18 mouse cellular contexts compared by ENCODE assay signal in genomic region chr11:8716858-8717257, GRCm38 (mm10). TPM values are rescaled to one million over a fixed set of nuclear protein-coding genes. Genes with fewer than 3 reads are reported as not detected.
DNase-seq lines count a peak whose midpoint lies in the region; ATAC-seq and TF ChIP-seq lines count a peak whose summit lies in the region.
"Had no signal": no experiment of that assay in that cellular context is flagged by ENCODE, and none has a peak within 500 bp of the region (broad histone marks: within the 10 kb centered on the region; RNA-seq: fewer than 3 reads in every experiment).

No protein-coding gene starts in this region.

- no peak for TF ChIP-seq CTCF in intestine, postnatal 0 days (IDR thresholded peaks at IDR 0.05; ENCODE audit: low read depth)
- TF ChIP-seq CTCF in stomach, postnatal 0 days (IDR thresholded peaks at IDR 0.05; ENCODE audit: low read depth) = no peak

- no peak for ATAC-seq in intestine, embryonic 14.5 days (replicated peaks; ENCODE audit: low FRiP score, low TSS enrichment, low read depth)
- no peak for ATAC-seq in intestine, postnatal 0 days
- no peak for ATAC-seq in stomach, embryonic 15.5 days (ENCODE audit: insufficient read depth, low FRiP score, low read depth)
- no peak for ATAC-seq in stomach, postnatal 0 days (ENCODE audit: low FRiP score, low TSS enrichment)
- ATAC-seq: forebrain, embryonic 16.5 days; midbrain, embryonic 15.5 days had no signal

- no peaks in the 10 kb centered on the region for H3K9me3 ChIP-seq in intestine, embryonic 14.5 days (ENCODE audit: control insufficient read depth, low read length)
- H3K9me3 ChIP-seq in intestine, postnatal 0 days (ENCODE audit: control insufficient read depth) = no peaks in the 10 kb centered on the region
- H3K9me3 ChIP-seq in stomach, embryonic 15.5 days = no peaks in the 10 kb centered on the region
- H3K9me3 ChIP-seq in stomach, postnatal 0 days (ENCODE audit: control insufficient read depth, low read length) = no peaks in the 10 kb centered on the region
- H3K9me3 ChIP-seq: embryonic facial prominence, embryonic 10.5 days; liver, embryonic 13.5 days; midbrain, embryonic 15.5 days had no signal

- H3K4me3 ChIP-seq in intestine, embryonic 14.5 days (ENCODE audit: low read depth, low read length) = no peak overlapping the region
- no peak overlapping the region for H3K4me3 ChIP-seq in intestine, postnatal 0 days (ENCODE audit: low read depth, low read length)
- H3K4me3 ChIP-seq in stomach, embryonic 15.5 days (replicated peaks) = no peak overlapping the region
- no peak overlapping the region for H3K4me3 ChIP-seq in stomach, postnatal 0 days (ENCODE audit: low read depth, low read length)
- H3K4me3 ChIP-seq: embryonic facial prominence, embryonic 10.5 days; left cerebral cortex, adult 2 months; liver, embryonic 13.5 days; megakaryocyte, embryonic 14.5 days; midbrain, embryonic 15.5 days had no signal

- DNase-seq in heart, adult 11 months = peak; percentile 74
- no peak for DNase-seq in heart, postnatal 36 days
- DNase-seq in intestine, embryonic 14.5 days (ENCODE audit: low spot score) = peak; percentile 51
- no peak for DNase-seq in stomach, postnatal 0 days (ENCODE audit: low spot score)
- no peak for DNase-seq in ovary, adult 18-20 months (ENCODE audit: low spot score)
- DNase-seq: adrenal gland, adult 8-10 months; B cell, adult 2 months; heart, postnatal 14 days; liver, embryonic 13.5 days; thymus, adult 18-20 months had no signal

- H3K9ac ChIP-seq in intestine, embryonic 14.5 days (ENCODE audit: low read length) = no peak overlapping the region
- no peak overlapping the region for H3K9ac ChIP-seq in intestine, postnatal 0 days (ENCODE audit: low read depth, low read length)
- H3K9ac ChIP-seq in stomach, embryonic 15.5 days = no peak overlapping the region
- no peak overlapping the region for H3K9ac ChIP-seq in stomach, postnatal 0 days (ENCODE audit: low read length)
- H3K9ac ChIP-seq: liver, embryonic 13.5 days; midbrain, embryonic 15.5 days had no signal

- no peak overlapping the region for H3K4me2 ChIP-seq in intestine, embryonic 14.5 days (ENCODE audit: low read length)
- H3K4me2 ChIP-seq in intestine, postnatal 0 days (replicated peaks; ENCODE audit: low read depth) = no peak overlapping the region
- no peak overlapping the region for H3K4me2 ChIP-seq in stomach, embryonic 15.5 days
- H3K4me2 ChIP-seq in stomach, postnatal 0 days (replicated peaks; ENCODE audit: low read depth) = no peak overlapping the region
- H3K4me2 ChIP-seq: liver, embryonic 13.5 days; midbrain, embryonic 15.5 days had no signal

- WGBS in intestine, embryonic 14.5 days = 26% methylated on average over 5 of the region's 5 CpGs
- WGBS in intestine, postnatal 0 days = 54% methylated on average over 5 of the region's 5 CpGs
- WGBS in stomach, embryonic 15.5 days = 51% methylated on average over 5 of the region's 5 CpGs
- 53% methylated on average over 5 of the region's 5 CpGs for WGBS in stomach, postnatal 0 days

- intact Hi-C loops in heart, postnatal 36 days (cut with DNase I) = no loop called here

- peak overlapping the region; percentile 43; the same call in 1 of the 2 replicates for H3K27ac ChIP-seq in intestine, embryonic 14.5 days (ENCODE audit: low read depth)
- no peak overlapping the region for H3K27ac ChIP-seq in intestine, postnatal 0 days (ENCODE audit: low read depth, low read length)
- 0 out of 2 replicates have a peak overlapping the region, but pooled peaks have one; percentile 11 for H3K27ac ChIP-seq in stomach, embryonic 15.5 days
- H3K27ac ChIP-seq in stomach, postnatal 0 days (replicated peaks) = no peak overlapping the region
- H3K27ac ChIP-seq: embryonic facial prominence, embryonic 10.5 days; kidney, postnatal 0 days; left cerebral cortex, adult 2 months; liver, embryonic 13.5 days; midbrain, embryonic 15.5 days had no signal

- peaks cover 7% of the 10 kb centered on the region for H3K4me1 ChIP-seq in intestine, embryonic 14.5 days (replicated peaks; ENCODE audit: control insufficient read depth, insufficient read depth, low read length)
- H3K4me1 ChIP-seq in intestine, postnatal 0 days (replicated peaks; ENCODE audit: control insufficient read depth, insufficient read depth, low read length) = no peaks in the 10 kb centered on the region
- peaks cover 8% of the 10 kb centered on the region; the same call in 1 of the 2 replicates for H3K4me1 ChIP-seq in stomach, embryonic 15.5 days
- no peaks in the 10 kb centered on the region for H3K4me1 ChIP-seq in stomach, postnatal 0 days (replicated peaks; ENCODE audit: control insufficient read depth, insufficient read depth)
- H3K4me1 ChIP-seq: liver, embryonic 13.5 days; megakaryocyte, embryonic 14.5 days; midbrain, embryonic 15.5 days had no signal

- H3K36me3 ChIP-seq in intestine, embryonic 14.5 days (ENCODE audit: control insufficient read depth, insufficient read depth, low read length) = no peaks in the 10 kb centered on the region
- no peaks in the 10 kb centered on the region for H3K36me3 ChIP-seq in intestine, postnatal 0 days (ENCODE audit: control insufficient read depth, insufficient read depth)
- H3K36me3 ChIP-seq in stomach, embryonic 15.5 days = no peaks in the 10 kb centered on the region
- no peaks in the 10 kb centered on the region for H3K36me3 ChIP-seq in stomach, postnatal 0 days (ENCODE audit: control insufficient read depth, insufficient read depth, low read length)
- H3K36me3 ChIP-seq: embryonic facial prominence, embryonic 10.5 days; liver, embryonic 13.5 days; midbrain, embryonic 15.5 days had no signal

- H3K27me3 ChIP-seq in intestine, embryonic 14.5 days (replicated peaks; ENCODE audit: control insufficient read depth, insufficient read depth, low read length) = no peaks in the 10 kb centered on the region
- no peaks in the 10 kb centered on the region for H3K27me3 ChIP-seq in intestine, postnatal 0 days (replicated peaks; ENCODE audit: control insufficient read depth, insufficient read depth, low read length)
- H3K27me3 ChIP-seq in stomach, embryonic 15.5 days (replicated peaks) = no peaks in the 10 kb centered on the region
- no peaks in the 10 kb centered on the region for H3K27me3 ChIP-seq in stomach, postnatal 0 days (ENCODE audit: control insufficient read depth, insufficient read depth, low read length)
- H3K27me3 ChIP-seq: liver, embryonic 13.5 days; megakaryocyte, embryonic 14.5 days; midbrain, embryonic 15.5 days had no signal

- TF ChIP-seq EP300 in stomach, postnatal 0 days (optimal IDR thresholded peaks at IDR 0.05) = no peak

RNA-seq across cellular contexts. Expression of gene Tns3, which starts 52.5 kb away (rescaled TPM):
- total RNA-seq in heart, postnatal 36 days (2021) = 10 to 100 TPM; 18.9 to 24.0 TPM
- polyA plus RNA-seq in intestine, embryonic 14.5 days (2014; fragmentation: Nextera tagmentation; extraction: Ambion mirVana) = 25.7 and 26.7 TPM in 2 replicates
- 10.5 and 11.4 TPM in 2 replicates for polyA plus RNA-seq in intestine, postnatal 0 days (2015; fragmentation: Nextera tagmentation; extraction: Ambion mirVana)
- polyA plus RNA-seq in stomach, embryonic 15.5 days (2015; fragmentation: Nextera tagmentation; extraction: Ambion mirVana) = 26.9 and 28.9 TPM in 2 replicates
- 10.4 and 10.5 TPM in 2 replicates for polyA plus RNA-seq in stomach, postnatal 0 days (2015; fragmentation: Nextera tagmentation; extraction: Ambion mirVana)

Comparison
In these comparisons a context has a peak if more than half of its experiments do, and no peak if none do; other contexts are left out.
1. DNase-seq: peak in heart, adult 11 months (single experiment) and intestine, embryonic 14.5 days (single experiment); none in heart, postnatal 36 days (0 of 2), stomach, postnatal 0 days (single experiment) and ovary, adult 18-20 months (single experiment).
2. H3K27ac ChIP-seq: peak in intestine, embryonic 14.5 days (single experiment) and stomach, embryonic 15.5 days (single experiment); none in intestine, postnatal 0 days (single experiment) and stomach, postnatal 0 days (single experiment).